Mouse (Mus musculus) heart, adult 2 months (tissue): Measurements from ENCODE around the gene Tmem208. TPM values are rescaled to one million over a fixed set of nuclear protein-coding genes. Genes with fewer than 3 reads are reported as not detected.

ENCODE experiments used
- DNase-seq, 2 experiments: peaks; one replicate each; pipeline ENCODE4 v3.0.0; 2021
- H3K27ac ChIP-seq: fragments of 200-600 bp; 2 replicates; pipeline ENCODE4 v1.8.1; 2022
- H3K27me3 ChIP-seq: fragments of 200-500 bp; 2 replicates; pipeline ENCODE4 v1.6.1; 2012; ENCODE audit warnings: mild to moderate bottlenecking, low read length, inconsistent platforms, mixed read lengths; ENCODE audit not compliant: control insufficient read depth, insufficient read depth
- H3K36me3 ChIP-seq: fragments of 200-500 bp; 2 replicates; pipeline ENCODE4 v1.6.1; 2012; ENCODE audit warnings: low read length, inconsistent platforms; ENCODE audit not compliant: control insufficient read depth, insufficient read depth
- H3K4me1 ChIP-seq: fragments of 200-500 bp; 2 replicates; pipeline ENCODE4 v1.6.1; 2011; ENCODE audit warnings: low read length; ENCODE audit not compliant: control insufficient read depth, insufficient read depth
- H3K4me3 ChIP-seq: fragments of 200-600 bp; 2 replicates; pipeline ENCODE4 v1.8.1; 2022
- H3K79me2 ChIP-seq: fragments of 200-500 bp; replicated peaks from 2 replicates; pipeline ENCODE4 v1.6.1; 2012; ENCODE audit warnings: mild to moderate bottlenecking, inconsistent platforms, low read length, moderate library complexity, mixed read lengths; ENCODE audit not compliant: control insufficient read depth, insufficient read depth
- H3K9ac ChIP-seq: fragments of 200-500 bp; 2 replicates; pipeline ENCODE4 v1.6.1; 2012; ENCODE audit warnings: low read depth, mild to moderate bottlenecking, control low read depth, inconsistent platforms, low read length, mixed read lengths
- CTCF ChIP-seq: fragments of 200-600 bp; IDR thresholded peaks from 2 replicates; pipeline ENCODE4 v1.8.1; 2022; ENCODE audit warnings: antibody characterized with exemption, mild to moderate bottlenecking, moderate library complexity
- EP300 ChIP-seq: fragments of 200-500 bp; IDR thresholded peaks from 2 replicates; pipeline ENCODE4 v1.6.1; 2011; ENCODE audit warnings: low read depth, low read length, control low read depth; ENCODE audit not compliant: insufficient read depth
- POLR2A ChIP-seq: fragments of 200-500 bp; IDR thresholded peaks from 2 replicates; pipeline ENCODE4 v1.6.1; 2011; ENCODE audit warnings: mild to moderate bottlenecking, low read depth, low read length, control low read depth; ENCODE audit not compliant: insufficient read depth
- WGBS: fragments of 180-500 bp; shearing (Covaris S2); methylation state at CpG from one replicate; pipeline ENCODE4 v1.1.7; 2018; 5-methylcytosine and 5-hydroxymethylcytosine counted together
- intact Hi-C: fragments of 180-260 bp; cut with DNase I; formaldehyde crosslinking; loops from one replicate; pipeline ENCODE4 v1.15.1; 2025
- polyA plus RNA-seq: library from polyadenylated mRNA; depleted of rRNA; stranded (reverse); fragments of >200 nt; gene quantifications from 2 replicates; pipeline ENCODE4 v1.2.3, GENCODE M21; 2012
- total RNA-seq, 2 experiments: library from RNA; stranded (reverse); gene quantifications; 2 replicates each; pipeline ENCODE4 v1.2.3; 2021

Tmem208 gene
- total and polyA plus RNA-seq, 3 experiments: 24.1 to 43.6 (median 26.6) TPM

GRCm38 (mm10) chr8:105303396-105303795 lies 22.8 kb upstream of the Tmem208 start:
- TF ChIP-seq POLR2A (no peak), CTCF (no peak), EP300 (no peak)
- WGBS: 66% methylated on average over 8 of the region's 8 CpGs

DNA sequence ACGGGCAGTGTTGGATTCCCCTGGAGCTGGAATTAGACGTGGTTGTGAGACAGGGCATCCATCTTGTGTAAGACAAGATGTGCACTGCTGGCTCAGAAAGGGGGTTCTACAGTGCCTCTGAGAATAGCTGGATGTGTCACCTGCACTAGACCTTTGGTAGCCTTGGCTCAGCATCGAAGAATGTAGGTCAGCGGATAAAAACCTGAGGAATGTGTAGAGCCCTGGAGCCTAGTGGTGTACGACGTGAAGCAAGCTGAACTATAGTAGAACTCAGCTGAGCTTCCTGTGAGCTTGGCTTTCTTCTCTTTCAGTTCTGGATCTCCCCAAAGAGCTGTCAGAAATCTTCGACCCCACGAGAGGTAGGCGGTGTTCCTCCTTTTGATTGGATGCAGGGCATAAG lies 22.3 kb upstream of the Tmem208 start:
- no peaks in the 10 kb centered on the region for H3K27me3 ChIP-seq
- peaks cover 2% of the 10 kb centered on the region for H3K4me1 ChIP-seq
- intact Hi-C loops: no loop called here
- DNase-seq: no peak
- H3K4me3 ChIP-seq: no peak overlapping the region
- TF ChIP-seq EP300 (no peak), CTCF (no peak), POLR2A (no peak)
- no peak overlapping the region for H3K9ac ChIP-seq
- H3K36me3 ChIP-seq: peaks cover 2% of the 10 kb centered on the region
- H3K79me2 ChIP-seq: no peaks in the 10 kb centered on the region
- WGBS: 59% methylated on average over 9 of the region's 9 CpGs
- H3K27ac ChIP-seq: no peak overlapping the region

More at GRCm38 (mm10) chr8:105303396-105303795, 22.8 kb upstream of the Tmem208 start:
- Histone ChIP-seq H3K79me2 (no peaks in the 10 kb centered on the region), H3K4me3 (no peak overlapping the region), H3K4me1 (peaks cover 4% of the 10 kb centered on the region), H3K27me3 (no peaks in the 10 kb centered on the region), H3K36me3 (peaks cover 4% of the 10 kb centered on the region), H3K27ac (no peak overlapping the region), H3K9ac (no peak overlapping the region)
- DNase-seq: no peak
- intact Hi-C loops: no loop called here

- intact Hi-C loops: no loop called here
- Histone ChIP-seq H3K27ac (no peak overlapping the region), H3K4me1 (peaks cover 2% of the 10 kb centered on the region), H3K79me2 (no peaks in the 10 kb centered on the region), H3K27me3 (no peaks in the 10 kb centered on the region), H3K4me3 (no peak overlapping the region), H3K36me3 (no peaks in the 10 kb centered on the region), H3K9ac (no peak overlapping the region)
- peak in 1 of 2 experiments; percentile 21 for DNase-seq
- WGBS: 41% methylated on average over 9 of the region's 9 CpGs
- TF ChIP-seq POLR2A: peak; percentile 45; the same call in 1 of the 2 replicates
- 0 out of 2 replicates have a peak, but pooled peaks have one; percentile 21 for TF ChIP-seq EP300
- no peak for TF ChIP-seq CTCF
Measured at GRCm38 (mm10) chr8:105304325-105305210, 21.6 kb upstream of the Tmem208 start.

- no peaks in the 10 kb centered on the region for H3K36me3 ChIP-seq
- H3K4me1 ChIP-seq: peaks cover 2% of the 10 kb centered on the region
- H3K79me2 ChIP-seq: no peaks in the 10 kb centered on the region
- H3K9ac ChIP-seq: peak within 1 kb of the TSS; percentile 61
- peak; percentile 42 to 46 for DNase-seq
- WGBS: 9% methylated on average over 29 of the region's 30 CpGs
- H3K27ac ChIP-seq: 0 out of 2 replicates have a peak within 1 kb of the TSS, but pooled peaks have one; percentile 1
- H3K4me3 ChIP-seq: peak within 1 kb of the TSS; percentile 15; the same call in 1 of the 2 replicates
- no peaks in the 10 kb centered on the region for H3K27me3 ChIP-seq
- intact Hi-C loops: no loop called here
- TF ChIP-seq POLR2A: no peak
- TF ChIP-seq CTCF: no peak
- no peak for TF ChIP-seq EP300
Measured at GRCm38 (mm10) chr8:105305211-105306145, 20.7 kb upstream of the Tmem208 start, which contains the start of gene Elmo3. Gene Elmo3 (plus strand): TSS chr8:105305601.

GRCm38 (mm10) chr8:105306146-105306691 lies 19.9 kb upstream of the Tmem208 start:
- intact Hi-C loops: no loop called here
- peak in 1 of 2 experiments; percentile 17 for DNase-seq
- no peak overlapping the region for H3K9ac ChIP-seq
- 35% methylated on average over 5 of the region's 5 CpGs for WGBS
- TF ChIP-seq EP300: no peak
- no peak for TF ChIP-seq POLR2A
- TF ChIP-seq CTCF: no peak
- H3K79me2 ChIP-seq: no peaks in the 10 kb centered on the region
- no peaks in the 10 kb centered on the region for H3K27me3 ChIP-seq
- H3K4me1 ChIP-seq: peaks cover 2% of the 10 kb centered on the region
- H3K27ac ChIP-seq: no peak overlapping the region
- H3K4me3 ChIP-seq: peak overlapping the region; percentile 15; the same call in 1 of the 2 replicates
- H3K36me3 ChIP-seq: no peaks in the 10 kb centered on the region
